Mouse (Mus musculus) cerebellum, adult 18-20 months (tissue): Measurements from ENCODE around the gene Gm21985.

Experiments
- DNase-seq, 2 experiments: peaks; one replicate each; pipeline ENCODE4 v3.0.0; 2021

Gm21985 gene

GRCm38 (mm10) chr2:112332051-112332898 lies 66.2 kb downstream of the Gm21985 start:
- DNase-seq: no peak

GRCm38 (mm10) chr2:112337211-112337610 lies 71.1 kb downstream of the Gm21985 start:
- DNase-seq: no peak

- DNase-seq: peak in 1 of 2 experiments; percentile 15
Measured at GRCm38 (mm10) chr2:112339736-112340135, 73.6 kb downstream of the Gm21985 start.

GRCm38 (mm10) chr2:112341117-112341516 lies 75.0 kb downstream of the Gm21985 start:
- DNase-seq: no peak

- no peak for DNase-seq
Measured at GRCm38 (mm10) chr2:112348246-112348645, 82.1 kb downstream of the Gm21985 start.

- no peak for DNase-seq
Measured at GRCm38 (mm10) chr2:112353685-112354455, 87.8 kb downstream of the Gm21985 start.

- no peak for DNase-seq
Measured at GRCm38 (mm10) chr2:112359611-112360010, 93.5 kb downstream of the Gm21985 start.

- DNase-seq: no peak
Measured at GRCm38 (mm10) chr2:112360012-112360780, 94.1 kb downstream of the Gm21985 start.

GRCm38 (mm10) chr2:112360781-112361169 lies 94.7 kb downstream of the Gm21985 start:
- no peak for DNase-seq

- peak in 1 of 2 experiments; percentile 10 for DNase-seq
Measured at GRCm38 (mm10) chr2:112367222-112367621, 101.1 kb downstream of the Gm21985 start.

GRCm38 (mm10) chr2:112367726-112368673 lies 101.9 kb downstream of the Gm21985 start, which contains the start of gene Emc4:
Gene Emc4, minus strand, starts transcription at chr2:112368027.
- DNase-seq: peak; percentile 93 to 94

- no peak for DNase-seq
Measured at GRCm38 (mm10) chr2:112369941-112370340, 103.8 kb downstream of the Gm21985 start.

GRCm38 (mm10) chr2:112373141-112373540 lies 107.0 kb downstream of the Gm21985 start:
- no peak for DNase-seq

- no peak for DNase-seq
Measured at GRCm38 (mm10) chr2:112374610-112375009, 108.5 kb downstream of the Gm21985 start.

GRCm38 (mm10) chr2:112378973-112379898 lies 113.1 kb downstream of the Gm21985 start, which contains the start of gene Katnbl1:
Gene Katnbl1, plus strand, starts transcription at chr2:112379211.
- peak; percentile 94 to 97 for DNase-seq

GRCm38 (mm10) chr2:112380131-112380530 lies 114.0 kb downstream of the Gm21985 start:
- no peak for DNase-seq

- no peak for DNase-seq
Measured at GRCm38 (mm10) chr2:112381219-112381618, 115.1 kb downstream of the Gm21985 start.

- no peak for DNase-seq
Measured at GRCm38 (mm10) chr2:112390843-112391242, 124.7 kb downstream of the Gm21985 start.

- DNase-seq: no peak
Measured at GRCm38 (mm10) chr2:112391346-112392000, 125.4 kb downstream of the Gm21985 start.

- DNase-seq: no peak
Measured at GRCm38 (mm10) chr2:112392689-112393088, 126.6 kb downstream of the Gm21985 start.
